Mouse (Mus musculus): ENCODE results near the gene Mterf1a. TPM values are rescaled to one million over a fixed set of nuclear protein-coding genes. Genes with fewer than 3 reads are reported as not detected.

The Mterf1a gene
- polyA plus RNA-seq (2012; rRNA removed; ENCODE audit: low replicate concordance): 1.1 and 1.5 TPM in 2 replicates

DNA sequence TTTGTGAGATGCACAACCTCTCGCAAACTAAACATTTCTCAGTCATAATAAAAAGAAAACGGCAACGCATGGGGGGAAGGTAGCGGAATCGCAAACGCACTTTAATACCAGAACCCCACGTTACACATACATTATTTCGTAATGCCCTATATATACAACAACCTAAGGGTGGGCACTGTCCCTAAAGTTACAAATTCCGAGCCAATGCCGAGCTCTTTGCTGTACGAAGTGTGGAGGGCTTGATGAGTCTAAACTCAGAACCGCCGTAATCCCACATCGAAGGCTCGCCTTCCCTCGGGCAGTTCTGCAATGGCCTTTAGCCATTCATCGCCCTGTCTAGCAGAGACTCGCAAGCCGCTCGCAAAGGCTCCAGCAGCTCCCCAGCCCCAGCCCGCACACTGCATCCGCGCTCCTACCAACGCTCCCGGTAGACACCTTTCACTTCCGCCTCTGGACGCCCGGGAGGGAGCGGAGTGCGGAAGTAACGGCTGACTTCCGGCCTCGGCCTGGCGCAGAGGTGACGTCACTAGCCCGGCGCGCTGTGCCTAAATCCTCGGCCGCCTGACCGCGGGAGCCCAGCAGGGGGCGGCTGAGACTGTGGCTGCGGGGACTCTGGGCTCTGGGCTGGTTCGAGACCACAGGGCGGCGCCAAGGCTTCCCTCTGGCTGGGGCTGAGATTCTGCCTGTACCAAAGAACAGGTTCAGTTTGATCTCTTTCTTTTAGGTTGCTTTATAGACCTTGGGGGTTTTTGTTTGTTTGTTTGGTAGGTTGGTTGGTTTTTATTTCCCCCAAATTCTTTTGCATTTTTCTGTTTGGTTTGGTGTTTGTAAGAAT is at the start of gene Mterf1a:
Mterf1a (minus strand) TSS at position 475 of the 835 bp plus-strand sequence.

DNA sequence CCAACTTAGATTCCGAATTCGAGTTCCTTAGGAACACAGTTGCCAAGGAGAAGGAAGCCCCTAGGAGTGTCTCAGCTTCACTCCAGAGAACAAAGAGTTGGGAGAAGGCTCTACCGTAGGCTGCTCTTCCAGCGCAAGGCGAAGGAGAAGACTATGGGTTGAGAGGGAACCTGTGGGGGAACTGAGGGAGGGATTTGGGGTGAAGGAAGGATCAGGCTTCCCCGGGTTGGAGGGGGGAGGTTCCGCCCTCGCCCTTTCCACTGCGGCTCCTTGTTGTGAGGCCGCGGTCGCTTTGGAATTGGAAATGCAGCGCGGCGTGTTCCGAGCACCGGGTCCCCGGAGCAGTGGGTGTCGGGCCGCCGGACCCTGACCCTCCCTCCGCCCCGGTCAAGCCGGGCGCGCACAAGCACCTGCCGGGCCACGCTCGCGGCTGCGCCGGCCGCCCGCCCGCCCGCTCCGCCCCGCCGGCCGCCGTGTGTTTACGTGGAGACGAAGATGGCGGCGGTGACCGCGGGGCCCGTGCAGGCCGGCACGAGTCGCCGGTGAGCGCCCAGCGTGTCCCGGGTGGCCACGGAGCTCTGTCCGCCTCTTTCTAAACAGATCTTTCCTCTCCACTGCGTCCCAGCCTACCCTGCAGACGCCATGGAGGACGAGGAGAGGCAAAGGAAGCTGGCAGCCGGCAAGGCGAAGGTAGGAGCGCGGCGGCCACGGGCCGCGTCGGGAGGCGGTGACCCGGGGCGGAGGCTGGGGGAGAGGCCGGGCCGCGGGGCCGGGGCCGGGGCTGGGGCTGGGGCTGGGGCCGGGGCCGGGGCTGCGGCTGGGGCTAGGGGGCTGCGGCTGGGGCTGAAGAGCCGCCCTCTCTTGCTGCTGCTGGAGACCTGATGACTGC is 34.3 kb upstream of the Mterf1a start, which contains the start of gene Akap9:
Akap9 (plus strand) TSS at position 254 of the 889 bp plus-strand sequence.

DNA sequence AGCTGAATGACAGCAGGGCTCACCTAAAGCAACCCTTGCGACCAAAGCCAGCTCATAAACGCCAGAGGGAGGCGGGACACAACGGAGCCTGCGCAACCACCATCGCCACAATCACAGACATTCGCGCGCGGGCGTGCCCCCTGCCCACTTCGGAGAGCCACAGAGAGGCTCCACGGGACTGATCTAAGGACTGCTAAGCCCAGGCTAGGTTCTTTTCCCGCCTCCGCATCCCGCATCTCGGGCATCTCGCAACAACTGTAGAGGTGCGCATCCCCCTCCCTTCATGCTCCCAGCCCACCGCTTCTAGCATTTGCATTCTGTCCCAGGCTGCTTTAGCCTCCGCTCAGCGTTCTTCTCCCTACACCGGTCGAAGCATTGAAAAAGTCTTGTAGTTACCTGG is 48.7 kb downstream of the Mterf1a start, which contains the start of gene Lrrd1:
Lrrd1 (plus strand) TSS at position 148 of the 400 bp plus-strand sequence.

Other genes starting within 250 kb of the Mterf1a start
- not detected in 2 replicates for gene Tmbim7, start 242.8 kb downstream of the Mterf1a start, polyA plus RNA-seq (2012; rRNA removed; ENCODE audit: low replicate concordance)
- gene Gatad1, start 236.7 kb downstream of the Mterf1a start, polyA plus RNA-seq (2012; rRNA removed; ENCODE audit: low replicate concordance): 61.3 and 74.1 TPM in 2 replicates
- 10.3 and 13.5 TPM in 2 replicates for gene Ankib1, start 91.0 kb downstream of the Mterf1a start, polyA plus RNA-seq (2012; rRNA removed; ENCODE audit: low replicate concordance)
- gene Krit1, start 90.7 kb downstream of the Mterf1a start, polyA plus RNA-seq (2012; rRNA removed; ENCODE audit: low replicate concordance): 10.7 and 14.5 TPM in 2 replicates
- gene Lrrd1, start 48.8 kb downstream of the Mterf1a start, polyA plus RNA-seq (2012; rRNA removed; ENCODE audit: low replicate concordance): 0.05 TPM in 1 of 2 replicates, not detected in the other
- 6.2 and 10.4 TPM in 2 replicates for gene Akap9, start 34.1 kb upstream of the Mterf1a start, polyA plus RNA-seq (2012; rRNA removed; ENCODE audit: low replicate concordance)
- 32.0 and 41.5 TPM in 2 replicates for gene Cyp51, start 210.8 kb upstream of the Mterf1a start, polyA plus RNA-seq (2012; rRNA removed; ENCODE audit: low replicate concordance)

Measured in subcutaneous adipose tissue, adult 2 months (tissue).